Mouse (Mus musculus): ENCODE data around the gene Cdk4. TPM values are rescaled to one million over a fixed set of nuclear protein-coding genes. Genes with fewer than 3 reads are reported as not detected.
"Not testable (repeated sequence)": the region's sequence is repeated elsewhere in the genome, so short reads cannot be mapped to it uniquely, and the experiment has no call there.

Gene Cdk4
- polyA plus RNA-seq, 1 experiment from 2014 or later, result 743 TPM

DNA sequence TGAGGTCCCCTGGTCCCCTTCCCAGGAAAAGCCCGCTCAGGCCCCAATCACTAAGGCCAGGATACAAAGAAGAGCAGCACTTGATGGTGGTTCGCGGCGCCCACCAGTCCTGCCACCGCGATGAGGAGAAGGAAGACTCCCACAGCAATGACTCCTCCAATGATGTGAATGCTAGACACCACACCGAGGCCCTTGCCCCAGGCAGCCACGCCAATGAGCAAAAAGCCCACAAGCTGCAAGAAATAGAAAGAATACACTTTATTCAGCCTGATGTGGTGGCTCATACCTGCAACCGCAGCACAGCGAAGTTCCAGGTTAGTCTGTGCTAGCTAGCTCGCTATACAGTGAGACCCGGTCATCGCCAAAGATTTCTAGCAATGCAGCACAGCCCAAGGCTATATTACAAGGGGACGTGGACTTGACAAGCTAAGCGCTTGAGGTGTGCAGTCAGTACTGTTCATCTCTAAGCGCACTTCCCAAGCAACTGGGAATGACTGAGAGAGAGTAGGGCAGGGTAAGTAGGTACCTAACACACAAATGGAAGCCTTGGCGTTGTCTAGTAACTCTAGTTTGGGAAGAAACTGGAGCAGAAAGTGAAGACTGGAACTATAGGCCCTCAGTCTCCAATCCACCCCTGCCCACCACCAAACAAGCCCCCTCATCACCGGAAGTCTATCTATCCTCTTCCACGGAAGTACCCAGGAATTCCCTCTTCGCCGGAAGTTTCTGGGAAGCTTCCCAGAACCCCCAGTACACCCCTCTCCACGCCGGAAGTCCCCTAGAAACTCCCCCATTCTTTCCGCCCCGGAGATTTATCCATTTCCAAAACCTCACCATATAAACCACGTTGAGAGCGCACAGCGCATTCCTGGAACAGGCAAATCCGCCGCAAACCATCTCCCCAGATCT is 6.2 kb downstream of the Cdk4 start:
- peaks cover 34% of the 10 kb centered on the region for H3K36me3 ChIP-seq
- peak overlapping the region; percentile 96 for H3K4me2 ChIP-seq
- peak overlapping the region; percentile 91 for H3K27ac ChIP-seq (replicated peaks)
- ATAC-seq (ENCODE audit: low FRiP score, low read depth), result peak; percentile 86
- H3K9ac ChIP-seq, result peak overlapping the region; percentile 60
- H3K4me1 ChIP-seq (replicated peaks), result peaks cover 37% of the 10 kb centered on the region
- H3K4me3 ChIP-seq, result peak overlapping the region; percentile 53
- no peaks in the 10 kb centered on the region for H3K27me3 ChIP-seq
- 7% methylated on average over 30 of the region's 30 CpGs for WGBS
- no peaks in the 10 kb centered on the region for H3K9me3 ChIP-seq

DNA sequence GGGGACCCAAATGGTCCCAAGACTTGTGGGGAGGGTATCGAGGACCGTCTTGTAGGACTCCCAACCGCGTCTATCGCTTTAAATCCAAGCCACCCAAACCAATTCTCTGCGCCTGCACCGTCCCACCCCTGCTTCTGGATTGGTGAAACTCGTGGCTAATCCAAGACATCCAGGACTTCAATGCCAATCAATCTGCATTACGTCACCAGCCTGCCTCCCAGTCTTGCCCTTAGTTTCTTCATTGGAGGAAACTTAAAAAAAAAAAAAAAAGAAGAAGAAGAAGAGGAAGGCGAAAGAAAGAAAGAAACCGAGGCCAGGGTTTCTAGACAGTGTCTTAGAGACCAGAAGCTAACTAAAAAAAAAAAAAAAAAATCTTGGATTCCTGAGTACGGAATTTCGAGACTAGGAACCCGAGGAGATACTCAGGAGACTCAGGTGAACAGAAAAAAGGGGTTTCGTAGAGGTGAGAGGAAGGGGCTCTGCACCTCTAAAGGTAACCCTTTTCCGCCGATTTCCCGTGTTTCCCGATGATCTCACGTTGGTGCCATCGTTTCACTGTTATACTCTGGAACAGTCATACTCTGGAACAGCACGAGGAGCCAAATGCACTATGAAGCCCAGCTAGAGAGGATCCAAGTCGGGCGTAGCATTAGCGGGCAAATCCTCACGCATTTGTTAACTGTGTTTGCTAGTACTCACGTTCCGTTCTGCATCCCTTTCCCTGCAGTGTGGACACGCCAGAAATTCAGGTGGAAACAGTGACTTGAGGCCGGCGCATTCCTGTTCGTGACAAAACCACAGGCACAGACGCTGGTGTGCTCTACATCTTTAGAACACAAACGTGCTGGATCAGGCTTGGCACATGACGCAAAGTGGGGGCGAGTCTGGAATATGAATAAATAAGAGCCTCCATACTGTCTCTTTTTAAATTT is 7.1 kb downstream of the Cdk4 start, which contains the start of gene Tspan31:
Tspan31 (minus strand) TSS at position 75 of the 932 bp plus-strand sequence.
- peak; percentile 93 for ATAC-seq (ENCODE audit: low FRiP score, low read depth)
- H3K9ac ChIP-seq, result peak within 1 kb of the TSS; percentile 67
- peaks cover 27% of the 10 kb centered on the region for H3K36me3 ChIP-seq

DNA sequence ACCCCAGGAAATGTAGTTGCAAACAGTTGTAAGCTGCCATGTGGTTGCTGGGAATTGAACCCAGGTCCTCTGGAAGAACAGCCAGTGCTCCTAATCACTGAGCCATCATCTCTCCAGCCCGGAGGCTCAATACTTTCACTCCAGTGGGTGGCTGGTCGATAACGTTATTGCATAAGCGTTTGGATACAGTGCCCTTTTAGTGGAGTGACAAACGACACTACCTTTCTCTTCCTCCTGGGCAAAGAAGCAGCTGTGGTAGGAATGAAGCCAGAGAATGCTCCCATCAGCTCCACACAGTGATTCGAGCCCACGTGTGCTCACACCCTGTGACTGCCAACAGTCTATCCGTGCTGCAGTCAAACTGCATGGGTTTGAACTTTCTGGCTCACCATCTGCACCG is 7.9 kb downstream of the Cdk4 start:
- peak overlapping the region; percentile 67 for H3K9ac ChIP-seq
- ATAC-seq (ENCODE audit: low FRiP score, low read depth), result no peak
- peak overlapping the region; percentile 53 for H3K4me3 ChIP-seq
- H3K4me2 ChIP-seq, result peak overlapping the region; percentile 96
- WGBS, result 78% methylated on average over 9 of the region's 9 CpGs
- H3K36me3 ChIP-seq, result peaks cover 19% of the 10 kb centered on the region
- no peaks in the 10 kb centered on the region for H3K27me3 ChIP-seq
- H3K27ac ChIP-seq (replicated peaks), result peak overlapping the region; percentile 91
- no peaks in the 10 kb centered on the region for H3K9me3 ChIP-seq
- peaks cover 29% of the 10 kb centered on the region for H3K4me1 ChIP-seq (replicated peaks)

More for the DNA sequence above, 7.1 kb downstream of the Cdk4 start, which contains the start of gene Tspan31:
- Histone ChIP-seq H3K4me3 (peak within 1 kb of the TSS; percentile 53), H3K27ac (replicated peaks) (peak within 1 kb of the TSS; percentile 91), H3K4me1 (replicated peaks) (peaks cover 29% of the 10 kb centered on the region), H3K4me2 (peak within 1 kb of the TSS; percentile 96), H3K27me3 (no peaks in the 10 kb centered on the region), H3K9me3 (no peaks in the 10 kb centered on the region)
- 2% methylated on average over 36 of the region's 36 CpGs for WGBS

- WGBS, result 83% methylated on average over 4 of the region's 4 CpGs
- H3K9ac ChIP-seq; H3K27ac ChIP-seq (replicated peaks); H3K9me3 ChIP-seq; H3K36me3 ChIP-seq; ATAC-seq (ENCODE audit: low FRiP score, low read depth); H3K4me3 ChIP-seq; H3K4me2 ChIP-seq; H3K27me3 ChIP-seq: not testable (repeated sequence)
- H3K4me1 ChIP-seq (replicated peaks), result peaks cover 34% of the 10 kb centered on the region
Observed at GRCm38 (mm10) chr10:127072270-127072669, 8.9 kb downstream of the Cdk4 start.

GRCm38 (mm10) chr10:127072969-127073368 is 9.6 kb downstream of the Cdk4 start:
- 92% methylated on average over 2 of the region's 2 CpGs for WGBS
- not testable (repeated sequence) for H3K4me3 ChIP-seq; H3K9ac ChIP-seq; H3K27ac ChIP-seq (replicated peaks); H3K9me3 ChIP-seq; H3K27me3 ChIP-seq; H3K36me3 ChIP-seq; H3K4me2 ChIP-seq; ATAC-seq (ENCODE audit: low FRiP score, low read depth)
- peaks cover 40% of the 10 kb centered on the region for H3K4me1 ChIP-seq (replicated peaks)

DNA sequence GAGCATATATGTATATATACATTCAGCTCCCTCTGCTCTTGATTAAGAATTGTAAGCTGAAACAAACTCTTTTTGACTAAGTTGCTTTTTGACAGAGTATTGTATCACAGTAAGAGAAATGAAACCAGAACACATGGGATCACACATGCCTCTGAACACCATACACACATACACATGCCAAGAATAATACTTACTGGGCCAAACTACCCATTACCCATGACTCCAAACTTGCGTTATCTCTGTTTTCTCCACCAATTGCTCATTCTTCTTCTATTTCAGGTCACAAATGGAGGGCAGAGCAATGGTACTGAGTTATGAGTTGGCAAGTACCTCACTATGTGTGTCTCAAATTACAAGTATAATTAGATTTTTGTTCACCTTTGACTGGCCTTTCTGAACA is 10.6 kb downstream of the Cdk4 start:
- no peaks in the 10 kb centered on the region for H3K9me3 ChIP-seq
- H3K4me3 ChIP-seq, result no peak overlapping the region
- H3K27me3 ChIP-seq, result no peaks in the 10 kb centered on the region
- no peaks in the 10 kb centered on the region for H3K36me3 ChIP-seq
- ATAC-seq (ENCODE audit: low FRiP score, low read depth), result no peak
- H3K27ac ChIP-seq (replicated peaks), result no peak overlapping the region
- 100% methylated on average over 1 of the region's 1 CpGs for WGBS
- H3K4me2 ChIP-seq, result no peak overlapping the region
- H3K4me1 ChIP-seq (replicated peaks), result peaks cover 36% of the 10 kb centered on the region
- H3K9ac ChIP-seq, result no peak overlapping the region

DNA sequence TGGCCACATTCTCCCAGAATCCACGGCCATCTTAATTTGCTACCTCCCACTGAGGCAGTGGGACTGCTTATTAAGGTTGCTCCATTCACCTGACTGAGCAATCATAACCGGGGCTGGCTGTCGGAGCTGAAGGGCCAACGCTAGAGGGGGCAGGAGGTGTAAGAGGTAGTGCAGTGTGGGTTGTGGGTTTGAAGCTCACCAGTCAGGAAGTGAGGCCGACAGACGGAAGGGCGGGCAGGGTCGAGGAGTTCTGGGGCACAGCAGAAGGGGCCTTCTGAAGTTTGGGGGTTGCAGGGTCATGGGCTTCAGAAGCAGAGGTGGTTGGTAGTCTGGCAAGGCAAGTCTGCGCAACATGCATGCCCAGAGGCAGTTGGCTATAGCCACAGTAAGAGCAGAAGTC is 11.7 kb downstream of the Cdk4 start, which contains the start of gene Agap2:
Agap2 (plus strand) TSS at position 205 of the 400 bp plus-strand sequence.
- WGBS, result 75% methylated on average over 9 of the region's 9 CpGs
- Histone ChIP-seq H3K9me3 (no peaks in the 10 kb centered on the region), H3K4me1 (replicated peaks) (peaks cover 35% of the 10 kb centered on the region), H3K9ac (no peak within 1 kb of the TSS), H3K4me2 (peak within 1 kb of the TSS; percentile 16; the same call in 1 of the 2 replicates), H3K27me3 (no peaks in the 10 kb centered on the region), H3K36me3 (no peaks in the 10 kb centered on the region), H3K4me3 (no peak within 1 kb of the TSS), H3K27ac (replicated peaks) (no peak within 1 kb of the TSS)
- no peak for ATAC-seq (ENCODE audit: low FRiP score, low read depth)

DNA sequence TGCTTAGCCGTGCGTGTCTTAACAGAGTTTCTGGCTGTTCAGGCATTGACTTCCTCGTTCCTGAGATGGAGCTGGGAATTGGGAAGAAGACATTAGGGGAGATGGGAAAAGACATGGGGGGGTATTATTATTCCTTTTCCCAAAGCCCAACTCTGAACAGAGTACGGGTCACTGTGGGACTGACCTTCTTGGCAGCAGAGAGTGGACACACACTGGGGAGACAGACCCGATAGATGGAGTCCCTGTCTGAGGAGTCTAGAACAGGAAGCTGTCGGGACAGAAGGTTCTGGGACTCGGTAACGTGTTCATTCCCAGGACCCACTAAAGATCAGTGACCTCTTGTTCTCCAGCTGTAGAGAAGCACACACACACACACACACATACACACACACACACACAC is 12.3 kb downstream of the Cdk4 start:
- H3K9ac ChIP-seq, result no peak overlapping the region
- no peaks in the 10 kb centered on the region for H3K36me3 ChIP-seq
- H3K27ac ChIP-seq (replicated peaks), result no peak overlapping the region
- peaks cover 40% of the 10 kb centered on the region for H3K4me1 ChIP-seq (replicated peaks)
- 79% methylated on average over 8 of the region's 8 CpGs for WGBS
- H3K4me2 ChIP-seq, result no peak overlapping the region
- H3K27me3 ChIP-seq, result no peaks in the 10 kb centered on the region
- H3K9me3 ChIP-seq, result no peaks in the 10 kb centered on the region
- no peak overlapping the region for H3K4me3 ChIP-seq
- no peak for ATAC-seq (ENCODE audit: low FRiP score, low read depth)

GRCm38 (mm10) chr10:127076082-127076481 is 12.7 kb downstream of the Cdk4 start:
- H3K9ac ChIP-seq, result no peak overlapping the region
- H3K36me3 ChIP-seq, result no peaks in the 10 kb centered on the region
- peaks cover 40% of the 10 kb centered on the region for H3K4me1 ChIP-seq (replicated peaks)
- no peak overlapping the region for H3K27ac ChIP-seq (replicated peaks)
- 41% methylated on average over 4 of the region's 4 CpGs for WGBS
- H3K9me3 ChIP-seq, result no peaks in the 10 kb centered on the region
- H3K4me3 ChIP-seq, result no peak overlapping the region
- ATAC-seq (ENCODE audit: low FRiP score, low read depth), result no peak
- H3K4me2 ChIP-seq, result peak overlapping the region; percentile 16; the same call in 1 of the 2 replicates
- no peaks in the 10 kb centered on the region for H3K27me3 ChIP-seq

- no peaks in the 10 kb centered on the region for H3K9me3 ChIP-seq
- H3K27ac ChIP-seq (replicated peaks), result peak overlapping the region; percentile 93
- H3K4me1 ChIP-seq (replicated peaks), result peaks cover 49% of the 10 kb centered on the region
- peak overlapping the region; percentile 94 for H3K4me2 ChIP-seq
- H3K4me3 ChIP-seq, result peak overlapping the region; percentile 91
- peak overlapping the region; percentile 39 for H3K9ac ChIP-seq
- no peaks in the 10 kb centered on the region for H3K27me3 ChIP-seq
- no peak for ATAC-seq (ENCODE audit: low FRiP score, low read depth)
- H3K36me3 ChIP-seq, result no peaks in the 10 kb centered on the region
- WGBS, result 4% methylated on average over 10 of the region's 10 CpGs
Observed at GRCm38 (mm10) chr10:127077515-127077914, 14.2 kb downstream of the Cdk4 start.

- Histone ChIP-seq H3K27ac (replicated peaks) (peak overlapping the region; percentile 93), H3K4me2 (peak overlapping the region; percentile 94), H3K4me3 (peak overlapping the region; percentile 91), H3K9ac (peak overlapping the region; percentile 39), H3K9me3 (no peaks in the 10 kb centered on the region), H3K4me1 (replicated peaks) (peaks cover 56% of the 10 kb centered on the region), H3K27me3 (no peaks in the 10 kb centered on the region), H3K36me3 (peaks cover 4% of the 10 kb centered on the region; the same call in 1 of the 2 replicates)
- peak; percentile 68 for ATAC-seq (ENCODE audit: low FRiP score, low read depth)
- WGBS, result under 1% methylated on average over 11 of the region's 12 CpGs
Observed at GRCm38 (mm10) chr10:127078001-127078676, 14.8 kb downstream of the Cdk4 start.
